Mouse (Mus musculus) frontal cortex, postnatal 10 days (tissue): Measurements from ENCODE around the gene Sh3bp2.

ENCODE experiments used
- DNase-seq, 2 experiments: peaks; one replicate each; pipeline ENCODE4 v3.0.0; 2022; ENCODE audit warnings: low spot score in 2 of 2, mixed read lengths in 1 of 2

The Sh3bp2 gene

DNA sequence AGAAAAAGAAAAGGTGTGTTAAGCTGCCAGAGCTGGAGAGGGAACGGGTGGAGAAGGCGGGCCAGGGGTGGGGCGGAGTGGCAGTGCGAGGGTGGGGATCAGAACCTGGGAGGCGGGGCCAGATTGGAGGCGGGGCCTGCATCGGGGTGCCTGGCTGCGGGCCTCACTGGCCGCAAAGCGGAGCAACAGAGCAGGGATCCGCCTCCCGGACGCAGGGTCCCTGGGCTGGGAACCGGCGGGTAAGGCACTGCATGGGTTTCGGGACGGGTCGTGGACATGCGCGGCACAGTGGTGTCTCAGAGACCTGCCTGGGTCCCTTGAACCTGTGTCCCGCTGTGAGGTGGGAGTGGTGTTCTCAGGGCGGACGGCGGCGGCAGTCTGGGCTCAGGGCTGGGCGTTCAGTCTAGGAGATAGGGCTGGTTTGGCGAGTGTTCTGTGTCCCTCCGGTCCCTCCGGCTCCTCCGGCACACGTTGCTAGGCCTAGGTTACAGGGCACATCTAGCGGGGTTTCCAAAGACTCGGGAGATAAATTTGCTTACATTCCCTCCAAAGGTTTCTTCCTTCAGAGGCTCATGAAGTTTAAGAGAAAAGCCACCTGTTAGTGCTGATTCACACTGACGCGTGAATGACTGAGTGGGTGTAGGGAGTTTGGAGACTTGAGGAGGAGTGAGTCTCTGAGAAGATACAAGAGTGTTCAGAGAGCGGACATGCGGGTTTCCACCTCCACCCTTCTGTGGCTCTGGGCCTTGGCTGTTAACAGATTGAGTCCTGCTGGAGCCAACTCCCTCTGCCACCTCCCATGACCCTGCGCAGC lies at the start of gene Sh3bp2:
Gene Sh3bp2, plus strand, starts transcription at position 176 of the 814 bp plus-strand sequence.
- DNase-seq: peak; percentile 63 to 83

DNA sequence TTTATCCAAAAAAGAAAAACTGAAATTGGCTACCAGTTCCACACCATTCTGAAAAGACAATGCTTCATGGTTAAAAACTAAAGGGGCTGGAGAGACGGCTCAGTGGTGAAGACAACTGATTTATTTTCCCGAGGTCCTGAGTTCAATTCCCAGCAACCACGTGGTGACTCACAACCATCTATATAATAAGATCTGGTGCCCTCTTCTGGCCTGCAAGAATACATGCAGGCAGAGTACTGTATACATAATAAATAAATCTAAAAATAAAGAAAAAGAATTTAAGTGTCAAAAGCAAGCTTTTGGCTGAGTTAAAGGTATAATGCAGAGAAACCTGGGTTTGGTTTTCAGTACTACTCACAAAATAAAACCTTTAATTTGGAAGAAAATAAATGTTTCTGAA lies 44.7 kb upstream of the Sh3bp2 start:
- DNase-seq: no peak

DNA sequence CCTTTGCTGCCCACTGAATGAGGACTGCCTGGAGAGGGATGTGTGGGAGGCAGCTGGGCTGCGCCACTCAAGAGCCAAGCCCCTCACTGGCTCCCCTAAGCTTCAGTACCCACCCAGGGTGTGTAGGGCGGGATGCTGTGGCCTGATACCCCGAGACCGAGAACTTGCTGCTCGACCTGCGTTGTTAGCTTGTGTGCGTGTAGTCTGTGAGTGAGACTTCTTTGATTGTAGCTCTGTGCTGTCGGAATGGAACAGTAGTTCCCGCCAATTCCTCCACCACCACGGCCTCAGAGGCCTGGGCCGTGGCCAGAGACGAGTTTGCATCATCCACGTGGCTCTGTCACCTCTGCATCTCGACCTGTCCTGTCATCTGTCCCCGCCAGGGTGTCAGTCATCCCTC lies 39.9 kb upstream of the Sh3bp2 start:
- no peak for DNase-seq

DNA sequence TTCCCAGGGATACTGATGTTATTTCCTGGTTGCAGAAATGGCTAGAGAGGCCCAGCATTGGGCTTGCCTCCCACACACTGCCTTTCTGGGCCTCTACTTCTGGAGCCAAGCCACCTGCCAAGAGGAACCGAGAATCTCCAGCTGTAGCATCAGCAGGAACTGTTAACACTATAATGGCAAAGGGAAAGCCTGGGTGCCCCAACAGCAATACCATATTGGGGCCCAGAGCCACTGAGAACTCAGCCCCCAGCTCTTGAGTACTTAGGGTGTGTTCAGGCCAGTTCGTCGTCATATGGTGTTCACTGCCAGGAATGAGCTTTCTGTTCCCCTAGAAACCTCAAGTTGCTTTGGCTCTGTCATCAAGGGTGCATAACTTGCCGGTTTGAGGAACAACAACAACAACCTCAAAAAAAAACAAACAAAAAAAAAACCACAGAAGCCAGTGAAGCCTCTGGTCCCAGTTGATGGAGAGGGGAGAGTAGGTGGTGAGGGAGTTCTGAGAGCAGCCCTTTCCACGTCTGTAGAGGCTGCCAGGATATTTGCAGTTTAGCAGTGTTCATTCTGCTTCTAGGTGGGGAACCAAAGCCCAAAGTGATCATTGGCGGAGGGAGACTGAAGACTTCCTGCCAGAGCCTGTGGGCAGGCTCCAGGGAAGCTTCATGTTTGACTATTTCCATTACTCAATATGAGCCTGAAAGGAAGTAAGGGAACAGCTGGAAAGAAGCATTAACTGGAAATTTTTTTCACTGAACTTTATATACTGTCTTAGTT lies 38.1 kb upstream of the Sh3bp2 start:
- no peak for DNase-seq

DNA sequence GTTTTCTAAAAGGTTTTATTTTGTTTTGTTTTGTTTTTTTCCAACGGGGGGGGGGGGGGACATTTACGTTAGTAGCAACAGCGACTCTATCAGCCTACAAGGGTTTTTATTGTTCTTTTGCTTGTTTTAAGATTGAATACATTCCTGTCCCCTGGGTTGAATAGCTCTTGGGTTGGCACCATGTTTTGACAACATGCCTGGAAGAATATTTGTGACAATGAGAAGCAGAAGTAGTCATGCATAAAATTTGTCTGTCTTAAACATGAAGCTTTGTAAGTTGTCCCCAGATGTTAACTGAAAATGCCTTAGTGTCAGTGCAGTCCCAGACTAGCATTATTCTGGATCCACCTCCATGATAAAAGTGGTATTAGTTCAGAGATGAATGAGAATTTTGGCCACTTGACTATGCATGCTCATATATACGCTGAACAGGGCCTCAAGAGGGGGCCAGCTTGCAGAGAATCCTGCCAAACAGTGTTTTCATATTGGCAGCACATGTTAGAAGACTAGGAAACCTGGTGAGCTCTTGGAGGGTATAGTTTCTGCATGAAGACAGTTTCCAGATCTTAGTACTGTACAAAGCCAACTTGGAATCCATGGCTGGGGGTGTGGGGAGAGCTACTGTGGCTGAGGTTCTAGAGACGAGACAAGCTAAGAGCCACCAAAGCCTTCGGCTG lies 36.8 kb upstream of the Sh3bp2 start:
- DNase-seq: no peak

DNA sequence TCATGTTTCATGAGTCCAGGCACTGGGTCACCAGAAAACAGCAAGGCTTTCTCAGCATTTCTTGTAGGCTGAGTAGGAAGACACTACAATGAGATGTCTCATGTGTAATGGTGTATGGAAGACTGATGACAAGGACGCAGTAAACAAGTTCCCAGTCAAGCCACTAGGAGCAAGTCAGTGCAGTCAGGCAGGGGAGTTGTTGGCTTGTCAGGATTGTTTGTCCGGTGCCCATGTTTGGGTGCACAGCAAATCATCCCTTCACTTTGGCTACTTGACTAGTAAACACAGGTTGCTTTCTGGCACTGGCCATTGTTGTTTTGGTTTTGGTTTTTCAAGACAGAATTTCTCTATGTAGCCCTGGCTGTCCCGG lies 36.2 kb upstream of the Sh3bp2 start:
- DNase-seq: no peak

DNA sequence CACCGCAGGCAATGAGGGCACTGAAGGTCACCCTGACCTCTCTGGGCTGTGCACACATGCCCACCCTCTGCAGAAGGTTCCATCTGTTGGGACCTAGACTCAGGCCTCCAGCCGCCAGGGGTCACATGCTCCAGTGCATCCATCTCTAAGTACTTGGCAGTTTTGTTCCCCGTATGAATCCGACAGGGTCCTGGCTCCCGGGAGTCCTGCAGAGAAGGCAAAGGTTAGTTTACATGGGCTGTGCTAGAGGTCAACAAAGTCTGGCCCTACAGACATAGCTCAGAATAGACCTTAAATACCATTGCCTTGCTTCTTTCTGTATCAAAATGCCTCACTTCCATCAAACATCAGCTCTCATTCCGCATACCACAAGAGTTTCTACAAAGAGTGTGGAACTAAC lies 28.9 kb upstream of the Sh3bp2 start:
- DNase-seq: no peak

DNA sequence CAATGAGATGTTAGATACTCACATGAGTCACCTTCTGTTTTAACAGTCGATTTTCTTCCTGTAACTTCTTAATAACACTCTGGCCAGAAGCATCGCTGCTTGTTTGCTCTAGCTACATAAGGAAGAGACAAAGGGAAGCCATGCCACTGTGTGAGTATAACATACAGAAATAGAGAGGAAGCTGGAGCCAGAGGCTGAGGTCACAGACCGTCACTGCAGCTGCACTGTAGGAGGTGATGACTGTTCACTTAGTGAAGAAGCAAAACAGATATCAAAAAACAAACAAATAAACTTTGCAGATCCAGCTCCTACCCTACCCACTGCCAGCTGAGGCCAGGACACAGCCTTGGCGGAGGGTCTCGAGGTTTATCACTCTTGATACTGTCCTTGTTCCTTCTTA lies 24.8 kb upstream of the Sh3bp2 start:
- DNase-seq: no peak

DNA sequence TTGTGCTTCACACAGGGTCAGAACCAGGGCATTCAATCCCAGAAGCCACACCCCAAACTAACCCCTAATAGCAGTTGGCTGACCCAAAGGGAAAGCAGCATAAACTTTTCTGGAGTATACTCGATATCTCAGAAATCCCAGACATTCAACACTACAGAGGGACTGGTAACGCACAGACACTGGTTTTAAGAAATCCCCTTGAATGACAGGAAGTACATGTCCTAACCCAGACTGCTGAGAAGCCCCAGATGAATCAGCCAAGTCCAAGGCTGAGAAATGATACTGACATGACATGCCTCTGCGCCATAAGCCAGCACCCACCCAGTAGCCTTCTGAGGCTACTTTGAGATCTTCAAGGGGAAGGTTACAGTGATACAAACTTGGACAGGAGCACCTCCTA lies 24.1 kb upstream of the Sh3bp2 start:
- no peak for DNase-seq

DNA sequence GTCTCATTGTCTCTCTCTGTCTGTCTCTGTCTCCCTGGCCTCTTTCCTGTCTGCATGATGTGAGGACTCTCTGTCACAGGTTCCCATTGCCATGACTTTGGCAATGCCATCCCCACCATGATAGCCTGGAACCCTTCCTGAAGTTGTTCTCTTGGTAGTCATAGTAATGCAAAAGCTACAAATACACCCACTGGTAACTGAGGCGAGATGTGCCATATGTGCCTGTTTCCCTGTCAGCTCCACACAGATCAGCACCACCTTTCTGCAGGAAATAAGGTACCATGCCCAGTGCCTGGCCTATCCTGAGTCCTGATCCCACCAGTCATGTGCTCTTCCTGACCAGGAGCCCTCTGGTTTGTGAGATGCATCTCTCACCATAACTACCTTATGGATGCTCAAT lies 23.2 kb upstream of the Sh3bp2 start:
- no peak for DNase-seq

DNA sequence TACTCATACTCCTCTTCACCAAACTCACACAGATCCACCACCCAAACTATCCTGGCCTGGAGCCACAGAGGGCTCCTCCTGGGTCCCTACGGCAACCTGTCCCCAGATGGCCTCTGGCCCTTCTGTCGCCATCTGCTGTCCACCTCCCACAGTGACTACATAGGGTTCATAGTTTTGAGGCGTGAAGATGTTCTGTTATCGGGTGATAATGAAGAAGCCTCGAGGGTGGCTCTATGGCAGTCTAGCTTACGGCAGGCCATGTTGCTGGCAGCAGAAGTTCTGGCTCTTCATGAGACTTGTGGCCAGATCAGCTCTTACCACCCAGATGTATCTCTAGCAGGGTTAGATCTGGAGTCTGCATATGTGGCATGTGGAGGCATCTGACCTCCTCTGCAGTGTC lies 22.8 kb upstream of the Sh3bp2 start:
- no peak for DNase-seq

DNA sequence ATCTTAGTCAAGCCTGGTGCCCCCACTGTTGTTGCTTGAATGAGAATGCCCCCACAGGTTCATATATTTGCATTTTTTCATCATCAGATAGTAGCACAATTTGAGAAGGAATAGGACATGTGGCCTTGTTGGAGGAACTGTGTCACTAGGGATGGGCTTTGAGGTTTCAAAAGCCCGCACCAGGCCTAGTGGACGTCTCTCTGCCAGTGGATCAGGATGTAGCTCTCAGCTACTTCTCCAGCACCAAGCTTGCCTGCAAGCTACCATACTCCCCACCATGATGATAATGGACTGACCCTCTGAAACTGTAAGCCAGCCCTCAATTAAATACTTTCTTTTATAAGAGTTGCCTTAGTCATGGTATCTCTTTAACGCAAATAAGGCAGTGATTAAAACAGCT lies 13.2 kb upstream of the Sh3bp2 start:
- no peak for DNase-seq

DNA sequence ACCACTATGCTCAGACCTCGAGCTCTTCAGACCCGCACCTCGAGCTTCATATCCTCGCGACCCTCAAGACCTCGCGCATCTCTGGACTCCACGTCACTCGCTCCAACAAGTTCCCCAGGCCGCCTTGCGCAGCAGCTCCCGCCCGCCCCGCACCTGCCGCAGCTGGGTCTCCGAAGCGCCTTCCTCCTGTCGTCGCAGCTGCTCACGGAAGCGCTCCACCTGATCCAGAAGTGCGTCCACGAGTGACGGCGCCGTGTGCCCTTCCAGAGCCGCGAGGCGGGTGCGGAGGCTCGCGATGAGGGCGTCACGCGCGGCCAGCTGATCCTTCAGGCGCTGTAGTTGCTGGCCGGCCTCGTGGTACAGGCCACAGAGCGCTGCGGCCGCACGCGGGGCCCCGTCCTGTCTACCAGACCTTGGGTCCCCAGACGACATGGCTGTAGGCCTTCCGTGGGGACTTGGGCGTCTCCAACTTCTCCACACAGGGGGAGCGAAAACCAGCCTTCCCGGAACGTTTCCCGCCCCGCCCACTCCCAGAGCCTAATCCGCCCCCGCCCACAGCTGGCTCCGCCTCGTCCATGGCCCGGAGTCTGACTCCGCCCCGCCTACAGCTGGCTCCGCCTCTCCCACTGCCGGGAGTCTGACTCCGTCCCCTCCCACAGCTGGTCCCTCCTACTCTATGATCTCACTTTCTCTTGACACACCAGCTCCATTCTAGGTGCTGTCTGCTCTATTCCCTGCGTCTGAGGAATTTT lies 12.0 kb upstream of the Sh3bp2 start, which contains the start of gene Tnip2:
Gene Tnip2, minus strand, starts transcription at position 526 of the 752 bp plus-strand sequence.
- DNase-seq: peak; percentile 88 to 90

DNA sequence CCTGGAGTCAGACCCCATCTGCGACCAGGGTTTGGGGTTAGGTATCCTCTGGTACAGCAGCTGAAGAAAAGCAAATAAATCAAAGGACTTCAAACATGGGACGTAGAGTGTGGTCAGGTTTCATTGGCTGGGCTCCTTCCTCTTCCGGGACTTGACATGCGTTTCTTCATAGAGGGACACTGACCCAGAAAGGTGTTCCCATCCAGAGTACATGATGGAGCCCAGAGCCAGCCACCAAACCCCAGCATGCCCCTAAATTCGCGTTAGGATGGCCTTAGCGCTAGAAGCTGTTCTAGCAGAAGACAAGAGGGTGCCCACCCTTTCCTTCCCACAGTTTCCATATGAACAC lies 11.4 kb upstream of the Sh3bp2 start:
- no peak for DNase-seq

DNA sequence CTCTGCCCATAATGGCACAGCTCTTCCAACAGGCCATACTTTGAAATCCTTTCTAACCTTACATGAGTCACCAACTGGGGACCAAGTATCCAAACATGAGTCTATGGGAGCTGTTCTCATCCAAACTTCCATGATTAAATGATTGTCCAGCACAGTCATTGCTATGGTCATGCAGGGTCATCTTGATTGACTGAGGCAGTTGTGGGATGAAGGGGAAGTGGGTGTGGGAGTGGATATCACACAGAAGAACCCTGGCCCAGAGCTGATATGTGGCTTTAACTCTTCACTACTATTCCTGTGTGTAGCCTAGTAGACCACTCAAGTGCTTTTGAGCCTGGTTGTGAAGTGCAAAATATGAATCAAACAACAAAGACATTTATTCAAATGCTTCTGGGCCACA lies 10.5 kb upstream of the Sh3bp2 start:
- no peak for DNase-seq

DNA sequence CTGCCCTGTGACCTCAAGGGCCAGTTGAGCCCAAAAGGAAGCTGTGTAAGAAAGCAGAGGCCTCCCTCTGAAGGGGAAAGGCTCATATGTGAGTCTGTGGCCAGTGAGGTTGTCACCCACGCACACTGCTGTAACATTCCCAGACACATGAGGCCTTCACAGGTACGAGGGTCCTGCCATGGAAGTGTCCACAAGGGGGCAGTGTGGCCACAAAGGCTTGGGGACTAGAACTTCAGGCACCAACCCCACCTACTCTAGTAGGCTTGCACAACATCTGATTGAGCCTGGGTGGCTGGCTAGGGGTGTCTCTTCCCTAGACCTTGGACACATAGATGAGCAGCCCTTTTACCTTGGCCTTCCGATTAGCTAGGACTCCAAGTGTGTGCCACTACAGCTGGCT lies 7.7 kb upstream of the Sh3bp2 start:
- DNase-seq: peak in 1 of 2 experiments; percentile 58

DNA sequence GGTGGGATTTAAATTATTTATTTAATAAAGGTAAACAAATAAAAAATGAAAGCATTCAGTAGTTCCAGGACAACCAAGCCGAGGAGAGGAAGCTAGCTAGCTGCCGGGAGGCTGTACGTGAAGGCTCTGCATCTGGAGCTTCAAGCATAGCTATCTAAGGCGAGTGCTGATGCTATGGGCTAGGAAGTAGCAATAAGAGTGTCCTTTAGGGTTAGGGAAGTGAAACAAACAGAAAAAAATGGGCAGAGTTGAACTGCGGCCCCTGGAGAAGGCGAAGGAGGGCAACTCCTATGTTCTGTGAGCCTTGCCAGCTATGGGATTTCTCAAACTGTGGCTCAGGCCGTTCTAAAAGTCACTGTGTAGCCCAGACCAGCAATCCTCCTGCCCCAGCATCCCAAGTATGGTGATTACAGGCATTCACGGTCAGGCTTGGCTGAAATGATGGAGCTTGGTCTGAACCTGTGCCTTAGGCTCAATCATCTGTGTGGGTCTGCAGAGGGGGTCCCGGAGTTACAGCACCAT lies 6.2 kb upstream of the Sh3bp2 start:
- DNase-seq: no peak

DNA sequence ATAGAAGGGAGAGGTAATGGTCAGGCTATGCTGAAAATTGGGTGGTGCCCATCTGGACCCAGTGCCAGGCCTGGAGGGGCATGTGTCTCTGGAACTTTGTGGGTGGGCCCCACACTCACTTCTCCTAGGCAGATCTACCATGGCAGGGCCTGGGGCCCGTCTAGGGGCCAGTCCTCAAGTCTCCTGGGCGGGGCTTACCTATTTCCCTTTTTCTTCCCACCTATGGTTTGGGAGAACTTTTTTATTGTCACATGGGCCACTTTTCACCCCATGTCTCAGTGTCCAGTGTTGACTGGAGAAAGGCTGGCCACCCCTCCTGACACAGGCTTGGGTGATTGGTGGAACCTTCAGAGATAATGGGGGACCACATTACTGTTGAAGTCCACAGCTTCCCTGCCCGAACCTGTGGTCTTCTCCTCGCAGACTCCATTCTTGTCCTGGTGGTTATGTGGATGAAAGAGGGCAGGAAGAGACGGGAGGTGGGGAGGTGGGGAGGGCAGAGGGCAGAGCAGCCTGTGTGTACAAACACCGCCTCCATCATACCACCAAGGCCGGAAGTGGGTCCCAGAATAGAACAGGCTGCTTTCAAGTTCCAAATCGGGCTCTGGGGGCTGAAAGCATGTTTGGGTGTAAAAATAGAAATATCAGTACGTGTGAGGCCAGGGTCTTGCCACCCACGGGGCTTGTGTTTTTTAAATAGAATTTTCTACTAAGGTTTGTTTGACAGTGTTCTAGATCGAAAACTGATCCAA lies 5.0 kb upstream of the Sh3bp2 start:
- no peak for DNase-seq

DNA sequence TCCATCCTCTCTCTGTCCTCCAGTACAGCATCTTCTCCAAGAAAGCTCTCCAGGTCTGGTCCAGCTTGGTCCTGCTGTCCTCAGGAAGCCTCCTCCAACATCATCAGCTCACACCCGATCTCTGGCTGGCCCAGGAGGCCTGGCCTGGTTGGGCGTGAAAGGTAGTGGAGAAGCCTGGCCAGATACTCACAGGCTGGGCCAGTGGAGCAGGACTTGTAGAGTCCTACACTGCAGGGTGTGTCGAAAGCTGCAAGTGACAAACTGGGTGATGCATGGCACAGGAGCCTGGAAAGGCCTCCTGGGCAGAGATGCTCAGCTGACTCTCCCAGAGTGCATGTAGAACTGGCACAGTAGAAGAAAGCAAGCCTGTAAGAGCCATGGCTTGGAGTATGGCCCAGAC lies 4.3 kb upstream of the Sh3bp2 start:
- DNase-seq: no peak

DNA sequence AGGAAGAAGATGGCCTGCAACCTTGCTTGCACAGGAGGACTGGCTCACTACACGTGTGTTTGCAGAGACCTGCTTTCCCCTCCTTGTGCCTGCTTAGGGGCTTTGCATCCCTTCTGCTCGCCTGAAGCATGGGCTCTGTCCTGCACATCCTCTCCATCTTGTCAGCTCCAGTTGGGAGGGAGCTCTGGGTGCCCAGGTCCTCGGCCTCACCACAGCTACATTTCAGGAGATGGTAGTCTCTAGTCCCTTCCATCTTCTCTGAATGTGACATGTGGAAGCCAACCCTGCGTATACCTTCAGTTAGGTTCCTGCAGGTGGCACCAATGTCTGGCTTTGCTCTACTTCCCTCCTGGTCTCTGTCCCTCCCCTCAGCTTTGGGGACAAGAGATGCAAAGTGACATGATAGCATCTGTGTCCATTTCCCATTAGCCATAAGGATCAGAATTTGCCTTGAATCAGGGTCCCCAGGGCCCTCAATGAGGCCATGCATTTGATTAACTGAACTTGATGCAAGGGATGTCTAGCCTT lies 1.6 kb upstream of the Sh3bp2 start:
- DNase-seq: no peak

DNA sequence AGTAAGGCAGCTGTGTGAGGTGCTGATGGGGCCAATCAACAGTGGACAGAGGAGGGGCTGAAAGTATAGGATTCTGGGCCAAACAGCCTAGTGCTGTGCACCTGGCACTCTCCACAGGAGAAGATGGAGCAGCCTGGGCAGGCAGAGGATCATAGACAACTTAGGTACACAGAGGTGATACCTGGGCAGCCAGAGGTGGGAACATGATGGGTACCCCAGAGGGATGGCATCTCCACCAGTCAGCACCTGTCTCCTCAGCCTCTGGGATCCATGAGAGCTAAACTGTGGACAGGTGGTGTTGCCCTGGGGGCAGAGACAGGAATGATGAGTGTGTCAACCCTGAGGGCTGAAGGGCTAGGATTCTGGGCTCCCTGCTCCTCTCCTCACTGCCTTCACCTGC lies 1.1 kb upstream of the Sh3bp2 start:
- DNase-seq: no peak
